Mouse (Mus musculus) erythroblast, embryonic 14.5 days (primary cell): Measurements from ENCODE around the gene Abhd16a.

ENCODE experiments used
- GATA1 ChIP-seq: IDR thresholded peaks from 2 replicates; pipeline ENCODE4 v1.6.1; 2012; ENCODE audit warnings: low read length, inconsistent platforms, mixed read lengths
- TAL1 ChIP-seq: IDR thresholded peaks from 3 replicates; pipeline ENCODE4 v1.6.1; 2012; ENCODE audit warnings: low read length, inconsistent platforms, mixed read lengths

GRCm38 (mm10) chr17:35104754-35105153 is 15.7 kb downstream of the Abhd16a start:
- TF ChIP-seq GATA1 (peak; percentile 73), TAL1 (peak; percentile 83)
